Mouse (Mus musculus) gonadal fat pad, adult 2 months (tissue): ENCODE measurements around the gene Ldlrad2. TPM values are rescaled to one million over a fixed set of nuclear protein-coding genes. Genes with fewer than 3 reads are reported as not detected.
A peak's percentile ranks its signal among the peaks of the same experiment; 100 is the strongest.

Source experiments
- DNase-seq: peaks from one replicate; pipeline ENCODE4 v3.0.0-alpha.2; 2012; ENCODE audit warnings: low read depth
- polyA plus RNA-seq: library from polyadenylated mRNA; depleted of rRNA; stranded (reverse); fragments of >200 nt; gene quantifications from 2 replicates; pipeline ENCODE4 v1.2.3, GENCODE M21; 2012; rRNA removed

The Ldlrad2 gene
- polyA plus RNA-seq, 1 experiment, result not detected

DNA sequence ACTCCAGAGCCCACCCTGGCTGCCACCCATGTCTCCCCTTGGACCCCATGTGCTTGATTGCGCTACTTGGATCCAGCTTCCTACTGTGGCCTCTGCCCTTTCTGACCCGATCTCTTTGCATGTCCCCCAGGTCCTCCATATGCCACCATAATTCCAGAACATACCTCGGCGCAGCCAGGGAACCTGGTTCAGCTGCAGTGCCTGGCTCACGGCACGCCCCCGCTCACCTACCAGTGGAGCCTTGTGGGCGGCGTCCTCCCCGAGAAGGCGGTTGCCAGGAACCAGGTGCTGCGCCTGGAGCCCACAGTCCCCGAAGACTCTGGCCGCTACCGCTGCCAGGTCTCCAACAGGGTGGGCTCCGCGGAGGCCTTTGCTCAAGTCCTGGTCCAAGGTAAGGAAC lies 20.9 kb downstream of the Ldlrad2 start:
- DNase-seq, result no peak

DNA sequence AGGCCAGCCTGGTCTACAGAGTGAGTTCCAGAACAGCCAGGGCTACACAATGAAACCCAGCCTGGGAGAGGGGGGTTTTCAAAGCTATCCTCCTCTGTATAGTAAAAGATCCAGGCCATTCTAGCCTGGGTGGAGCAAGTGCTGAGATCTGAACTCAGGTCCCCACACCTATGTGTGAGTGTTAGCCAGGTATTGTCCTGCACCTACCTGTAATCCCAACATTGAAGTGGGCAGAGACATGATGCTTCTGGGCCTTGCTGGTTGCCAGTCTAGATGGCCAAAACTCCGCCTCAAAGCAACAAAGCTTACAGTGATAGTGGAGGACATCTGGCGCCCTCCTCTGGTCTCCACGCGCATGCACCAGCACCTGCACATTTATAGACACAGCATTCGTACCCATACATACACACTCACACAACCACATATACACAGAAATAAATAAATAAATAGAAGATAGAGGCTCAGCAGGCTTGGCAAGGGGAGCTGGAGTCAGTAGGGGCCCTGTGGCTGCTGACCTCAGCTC lies 28.3 kb downstream of the Ldlrad2 start:
- no peak for DNase-seq

DNA sequence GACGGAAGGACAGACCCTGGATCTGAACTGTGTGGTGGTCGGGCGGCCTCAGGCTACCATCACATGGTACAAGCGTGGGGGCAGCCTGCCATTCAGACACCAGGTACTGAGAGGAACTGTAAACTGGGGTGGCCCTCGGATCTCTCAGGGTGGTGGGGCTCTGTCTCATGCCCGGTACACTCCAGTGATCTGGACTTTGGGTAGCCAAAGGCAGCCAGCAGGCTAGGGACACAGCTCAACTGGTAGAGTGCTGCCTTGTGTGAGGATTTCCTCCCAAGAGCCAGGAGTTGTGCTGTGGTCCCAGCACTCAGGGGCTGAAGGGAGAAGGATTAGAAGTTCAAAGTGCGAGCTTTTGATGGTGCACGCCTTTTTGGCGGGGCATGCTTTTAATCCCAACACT lies 28.8 kb downstream of the Ldlrad2 start:
- no peak for DNase-seq

DNA sequence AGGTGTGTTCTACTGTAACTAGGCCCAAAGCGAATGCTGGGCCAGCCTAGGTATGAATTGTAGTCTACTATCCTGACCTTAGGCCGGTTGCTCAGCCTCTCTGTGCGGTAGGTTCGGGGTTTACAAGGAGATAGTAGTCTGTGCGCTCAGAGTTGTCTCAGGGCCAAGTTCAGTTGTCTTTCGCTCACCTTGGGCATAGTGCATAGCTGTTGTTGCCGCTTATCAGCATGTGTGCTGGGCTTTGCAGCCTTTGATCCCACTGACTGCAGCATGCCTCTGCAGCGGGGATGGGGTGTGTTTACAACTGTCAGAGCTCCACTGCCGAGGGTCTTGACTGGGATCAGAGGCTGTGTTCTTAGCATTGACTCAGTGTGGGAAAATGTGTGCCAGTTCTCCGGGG lies 31.4 kb downstream of the Ldlrad2 start:
- DNase-seq, result no peak

DNA sequence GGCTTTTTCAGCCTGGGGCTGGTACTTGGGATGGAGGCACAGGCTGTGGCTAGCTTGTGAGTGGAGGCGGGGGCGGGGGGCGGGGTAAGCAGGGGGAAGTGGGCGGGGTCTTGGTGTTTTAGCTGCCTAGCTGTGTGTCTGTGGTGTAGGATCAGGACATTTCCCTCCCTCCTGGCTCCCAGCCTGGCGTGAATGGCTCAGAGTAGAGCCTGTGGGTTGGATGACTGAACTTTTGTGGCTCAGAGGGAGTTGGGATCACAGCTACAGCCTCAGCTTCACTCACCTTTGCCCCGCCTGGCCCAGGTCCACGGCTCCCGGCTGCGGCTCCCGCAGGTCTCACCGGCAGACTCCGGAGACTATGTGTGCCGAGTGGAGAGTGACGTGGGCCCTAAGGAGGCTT lies 34.0 kb downstream of the Ldlrad2 start:
- DNase-seq, result peak; percentile 30

DNA sequence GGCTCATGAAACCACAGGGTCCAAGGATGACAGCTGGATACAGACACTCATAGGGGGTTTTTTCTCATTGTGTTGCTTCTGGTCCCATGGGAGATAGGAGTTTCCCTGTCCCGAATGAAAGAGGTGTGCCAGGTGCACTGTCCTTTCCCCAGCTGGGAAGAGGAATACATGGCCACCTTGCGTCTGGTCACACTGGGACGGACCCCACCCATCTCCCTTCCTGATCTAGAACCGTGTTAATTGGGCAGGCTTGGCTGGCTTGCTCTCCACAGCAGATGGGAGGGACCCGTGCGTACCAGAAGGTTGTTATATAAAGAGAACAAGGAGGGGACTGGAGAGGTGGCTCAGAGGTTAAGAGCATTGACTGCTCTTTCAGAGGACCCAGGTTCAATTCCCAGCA lies 46.5 kb downstream of the Ldlrad2 start:
- no peak for DNase-seq

DNA sequence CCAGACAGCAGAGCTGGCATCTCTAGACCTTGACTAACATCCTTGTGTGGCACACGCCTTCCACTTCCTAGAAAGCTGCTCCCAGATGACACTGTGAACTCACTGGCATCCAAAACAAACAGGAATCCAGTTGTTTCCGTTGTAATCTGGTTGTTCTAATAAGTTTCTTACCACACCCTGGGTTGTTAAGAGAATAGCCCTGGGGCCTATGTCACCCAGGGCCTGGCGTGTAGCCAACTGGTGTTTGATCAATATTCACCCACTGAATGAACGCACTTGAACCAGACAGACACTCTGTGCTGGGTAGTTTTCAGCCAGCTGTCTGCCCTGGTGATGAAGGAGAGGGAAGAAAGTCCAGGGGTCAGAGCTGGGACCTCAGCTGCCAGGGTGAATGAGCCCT lies 47.0 kb downstream of the Ldlrad2 start:
- DNase-seq, result no peak

DNA sequence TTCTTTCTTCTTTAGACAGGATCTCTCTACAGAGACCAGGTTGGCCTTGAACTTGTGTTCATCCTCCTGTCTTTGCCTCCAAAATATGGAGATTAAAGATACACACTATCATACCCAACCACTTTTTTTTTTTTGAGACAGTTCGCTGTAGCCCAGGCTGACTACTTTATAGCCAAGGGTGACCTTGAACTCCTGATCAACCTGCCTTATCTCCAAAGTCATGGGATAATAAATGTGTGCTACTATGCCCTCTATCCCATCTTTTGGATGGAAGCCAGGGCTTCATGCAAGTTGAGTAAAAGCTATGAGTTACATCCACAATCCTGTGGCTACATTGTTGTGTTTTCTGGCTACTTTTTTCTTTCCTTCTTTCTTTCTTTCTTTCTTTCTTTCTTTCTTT lies 48.9 kb downstream of the Ldlrad2 start:
- DNase-seq, result no peak

Other genes starting within 250 kb of the Ldlrad2 start
- gene Cdc42, start 216.8 kb downstream of the Ldlrad2 start, polyA plus RNA-seq, result 121 and 148 TPM in 2 replicates
- gene Cela3a, start 164.8 kb downstream of the Ldlrad2 start, polyA plus RNA-seq, result not detected in 2 replicates
- 0.60 and 7.9 TPM in 2 replicates for gene Cela3b, start 144.0 kb downstream of the Ldlrad2 start, polyA plus RNA-seq
- 3.7 and 6.4 TPM in 2 replicates for gene 1700013G24Rik, start 121.3 kb downstream of the Ldlrad2 start, polyA plus RNA-seq
- 49.9 and 64.1 TPM in 2 replicates for gene Hspg2, start 105.8 kb downstream of the Ldlrad2 start, polyA plus RNA-seq
- gene Usp48, start 19.2 kb upstream of the Ldlrad2 start, polyA plus RNA-seq, result 68.5 and 70.7 TPM in 2 replicates
- gene Rap1gap, start 90.2 kb upstream of the Ldlrad2 start, polyA plus RNA-seq, result 6.5 and 8.7 TPM in 2 replicates
- gene Alpl, start 221.8 kb upstream of the Ldlrad2 start, polyA plus RNA-seq, result 70.2 and 153 TPM in 2 replicates